Mouse (Mus musculus): Measurements from ENCODE around the gene Fign.

- TF ChIP-seq POLR2A (IDR thresholded peaks at IDR 0.05; ENCODE audit: borderline replicate concordance, extremely low read depth, insufficient read depth, insufficient read length, poor library complexity, severe bottlenecking) = no peak
- no peak for TF ChIP-seq CTCF (IDR thresholded peaks at IDR 0.05; ENCODE audit: borderline replicate concordance, extremely low read depth, insufficient read depth, insufficient read length)
These were observed 10.2 kb upstream of the Fign start for GRCm38 (mm10) chr2:64108040-64108439.
